Mouse (Mus musculus) limb, embryonic 14.5 days (tissue): ENCODE data around the gene Npr3. TPM values are rescaled to one million over a fixed set of nuclear protein-coding genes. Genes with fewer than 3 reads are reported as not detected.

Source experiments
- ATAC-seq: fragments of 200-750 bp; cut with Nextera tagmentation; 2 replicates; pipeline ENCODE4 v1.8.0; 2017; ENCODE audit warnings: low read depth, moderate number of reproducible peaks, moderate TSS enrichment; ENCODE audit not compliant: low FRiP score
- DNase-seq: peaks from one replicate; pipeline ENCODE4 v3.0.0-alpha.2; 2015; ENCODE audit warnings: low spot score
- H3K27ac ChIP-seq: fragments of 300-500 bp; sonication (generic); replicated peaks from 2 replicates; pipeline ENCODE4 v1.5.1; 2014; ENCODE audit warnings: low read depth, mild to moderate bottlenecking, low read length, moderate library complexity, mixed read lengths
- H3K27me3 ChIP-seq: fragments of 300-500 bp; sonication (generic); 2 replicates; pipeline ENCODE4 v1.6.1; 2014; ENCODE audit warnings: low read length, mixed read lengths; ENCODE audit not compliant: control insufficient read depth, insufficient read depth
- H3K36me3 ChIP-seq: fragments of 300-500 bp; sonication (generic); 2 replicates; pipeline ENCODE4 v1.6.1; 2014; ENCODE audit warnings: mild to moderate bottlenecking, low read length, moderate library complexity, mixed read lengths; ENCODE audit not compliant: control insufficient read depth, insufficient read depth
- H3K4me1 ChIP-seq: fragments of 300-500 bp; sonication (generic); 2 replicates; pipeline ENCODE4 v1.6.1; 2014; ENCODE audit warnings: antibody characterized with exemption, low read length, mixed read lengths; ENCODE audit not compliant: control insufficient read depth, insufficient read depth
- H3K4me2 ChIP-seq: fragments of 300-500 bp; sonication (generic); replicated peaks from 2 replicates; pipeline ENCODE4 v1.6.1; 2014; ENCODE audit warnings: low read depth, mild to moderate bottlenecking, low read length, moderate library complexity; ENCODE audit not compliant: severe bottlenecking
- H3K4me3 ChIP-seq: fragments of 300-500 bp; sonication (generic); replicated peaks from 2 replicates; pipeline ENCODE4 v1.5.1; 2014; ENCODE audit warnings: low read length
- H3K9ac ChIP-seq: fragments of 300-500 bp; sonication (generic); 2 replicates; pipeline ENCODE4 v1.6.1; 2014; ENCODE audit warnings: mild to moderate bottlenecking, low read depth, low read length, moderate library complexity; ENCODE audit not compliant: severe bottlenecking
- H3K9me3 ChIP-seq: fragments of 300-500 bp; sonication (generic); 2 replicates; pipeline ENCODE4 v1.6.1; 2016; ENCODE audit warnings: low read length; ENCODE audit not compliant: control insufficient read depth
- POLR2A ChIP-seq: fragments of 200-500 bp; IDR thresholded peaks from 2 replicates; pipeline ENCODE4 v1.8.0; 2012; ENCODE audit warnings: inconsistent platforms, mild to moderate bottlenecking, moderate library complexity, borderline replicate concordance; ENCODE audit not compliant: insufficient read depth, insufficient read length; ENCODE audit errors: extremely low read depth
- WGBS: fragments of 180-500 bp; shearing (Covaris S2); extraction: QIAGEN DNeasy Blood & Tissue Kit; methylation state at CpG from one replicate; pipeline ENCODE4 v1.1.7; 2014; 5-methylcytosine and 5-hydroxymethylcytosine counted together
- polyA plus RNA-seq, 2 experiments: library from polyadenylated mRNA; depleted of rRNA in 1 of 2; stranded (reverse) in 1 of 2; unstranded in 1 of 2; fragments of >200 nt; fragmentation: Nextera tagmentation in 1 of 2; extraction: Ambion mirVana in 1 of 2; gene quantifications; 2 replicates each; pipeline versions ENCODE4 v1.2.1 to v1.2.3; 2012 to 2014

The Npr3 gene
- polyA plus RNA-seq, 2 experiments, result 6.9 to 10.9 TPM

DNA sequence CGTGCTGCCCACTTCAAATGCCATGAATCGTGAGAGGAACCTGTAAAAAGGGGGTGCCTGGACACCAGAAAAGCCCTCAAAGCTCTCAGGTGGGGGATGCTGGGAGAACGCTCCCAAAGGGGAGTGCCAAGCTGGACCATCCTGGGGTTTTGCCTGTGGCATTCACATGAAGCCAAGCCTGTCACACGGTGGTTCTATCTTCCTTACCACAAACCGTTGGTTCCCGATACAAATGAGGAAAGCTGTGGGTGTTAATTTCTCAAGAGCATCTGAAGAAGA, 43.6 kb downstream of the Npr3 start:
- Histone ChIP-seq H3K27me3 (no peaks in the 10 kb centered on the region), H3K4me2 (no peak overlapping the region), H3K4me1 (no peaks in the 10 kb centered on the region), H3K9ac (no peak overlapping the region), H3K9me3 (no peaks in the 10 kb centered on the region), H3K27ac (no peak overlapping the region), H3K36me3 (no peaks in the 10 kb centered on the region), H3K4me3 (no peak overlapping the region)
- WGBS, result 88% methylated on average over 6 of the region's 6 CpGs
- no peak for ATAC-seq
- no peak for TF ChIP-seq POLR2A
- DNase-seq, result no peak

DNA sequence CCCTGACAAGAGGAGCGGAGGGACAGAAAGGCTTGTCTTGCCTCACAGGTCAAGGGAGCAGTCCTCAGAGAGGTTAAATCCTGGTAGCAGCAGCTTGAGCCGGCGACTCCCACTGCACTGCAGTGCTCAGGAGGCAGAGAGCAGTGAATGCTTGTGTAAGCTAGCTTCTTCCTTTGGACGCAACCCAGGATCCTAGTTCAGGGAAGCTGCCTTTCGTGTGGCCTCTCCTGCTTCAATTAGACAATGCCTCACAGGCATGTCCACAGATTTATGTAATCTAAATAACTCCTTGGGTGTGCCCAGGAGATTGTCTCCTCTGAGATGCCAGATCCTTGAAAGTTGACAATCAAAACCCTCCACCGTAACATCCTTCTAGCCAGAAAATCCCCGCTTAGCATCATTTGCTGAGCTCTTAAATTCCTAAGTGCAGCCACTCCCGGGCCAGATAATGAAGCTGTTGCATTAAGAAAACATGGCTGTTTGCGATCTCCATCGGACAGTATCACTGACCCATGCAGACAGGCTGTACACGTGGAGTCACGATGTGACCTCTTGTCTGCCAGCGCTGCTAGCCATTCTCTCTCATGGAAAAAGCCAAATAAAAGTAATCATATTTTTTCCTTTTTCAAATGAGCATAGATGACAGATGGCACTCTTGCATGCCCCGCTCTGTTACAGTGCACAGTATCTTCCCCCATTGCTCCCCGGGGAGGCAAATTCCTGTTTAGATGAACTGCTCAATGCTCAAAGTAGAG, 44.1 kb downstream of the Npr3 start:
- Histone ChIP-seq H3K36me3 (no peaks in the 10 kb centered on the region), H3K4me3 (no peak overlapping the region), H3K27ac (no peak overlapping the region), H3K4me2 (no peak overlapping the region), H3K9ac (no peak overlapping the region), H3K4me1 (no peaks in the 10 kb centered on the region), H3K9me3 (no peaks in the 10 kb centered on the region), H3K27me3 (no peaks in the 10 kb centered on the region)
- 79% methylated on average over 15 of the region's 15 CpGs for WGBS
- ATAC-seq (no peak), DNase-seq (no peak)
- no peak for TF ChIP-seq POLR2A

GRCm38 (mm10) chr15:11862253-11862652, 44.8 kb downstream of the Npr3 start:
- WGBS, result 83% methylated on average over 7 of the region's 7 CpGs

DNA sequence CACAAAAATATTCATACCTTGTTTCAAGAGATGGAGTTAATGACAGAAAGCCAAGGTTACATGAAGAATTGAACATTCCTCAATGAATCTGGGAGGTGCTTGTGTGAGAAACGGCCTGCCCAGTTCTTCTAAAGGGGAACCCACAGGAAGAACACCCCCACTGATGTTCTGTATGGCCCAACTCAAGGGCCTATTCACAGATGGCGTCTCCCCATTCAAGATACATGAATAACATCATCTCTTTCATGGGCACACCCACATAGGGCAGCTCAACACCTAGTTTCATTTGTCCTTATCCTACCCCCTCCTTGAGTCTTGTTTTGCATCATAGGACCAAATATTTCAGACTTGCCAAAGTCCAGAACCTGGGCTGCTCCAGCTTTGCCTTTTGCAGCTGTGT, 46.8 kb downstream of the Npr3 start:
- no peak overlapping the region for H3K9ac ChIP-seq
- no peak for TF ChIP-seq POLR2A
- DNase-seq (no peak), ATAC-seq (no peak)
- no peak overlapping the region for H3K27ac ChIP-seq
- H3K27me3 ChIP-seq, result no peaks in the 10 kb centered on the region
- no peaks in the 10 kb centered on the region for H3K36me3 ChIP-seq
- H3K4me1 ChIP-seq, result no peaks in the 10 kb centered on the region
- 75% methylated on average over 2 of the region's 2 CpGs for WGBS
- no peaks in the 10 kb centered on the region for H3K9me3 ChIP-seq
- no peak overlapping the region for H3K4me3 ChIP-seq
- H3K4me2 ChIP-seq, result no peak overlapping the region

More at GRCm38 (mm10) chr15:11862253-11862652, 44.8 kb downstream of the Npr3 start:
- no peak for TF ChIP-seq POLR2A
- DNase-seq (no peak), ATAC-seq (no peak)
- H3K9ac ChIP-seq, result no peak overlapping the region
- H3K27ac ChIP-seq, result no peak overlapping the region
- H3K36me3 ChIP-seq, result no peaks in the 10 kb centered on the region
- H3K4me3 ChIP-seq, result no peak overlapping the region
- H3K9me3 ChIP-seq, result no peaks in the 10 kb centered on the region
- H3K4me1 ChIP-seq, result no peaks in the 10 kb centered on the region
- H3K4me2 ChIP-seq, result no peak overlapping the region
- H3K27me3 ChIP-seq, result no peaks in the 10 kb centered on the region

DNA sequence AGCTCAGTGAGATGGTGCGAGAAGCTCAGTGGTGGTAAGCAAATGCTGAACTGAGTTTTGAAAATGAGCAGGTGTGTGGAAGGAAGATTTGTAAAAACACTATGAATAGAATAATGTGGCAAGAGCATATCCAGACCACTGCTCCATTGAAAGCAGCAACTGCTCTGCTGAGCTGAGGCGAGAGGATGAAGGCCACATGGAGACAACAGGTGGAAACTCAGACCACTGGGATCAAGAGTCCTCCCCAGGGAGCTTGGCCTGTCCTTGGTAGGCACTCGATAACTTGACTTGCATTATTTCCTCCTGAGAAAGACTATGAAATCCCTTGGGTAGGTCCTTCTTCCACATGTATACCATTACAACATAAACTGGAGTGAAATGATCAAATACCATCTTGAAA, 47.3 kb downstream of the Npr3 start:
- TF ChIP-seq POLR2A, result no peak
- Histone ChIP-seq H3K9me3 (no peaks in the 10 kb centered on the region), H3K9ac (no peak overlapping the region), H3K4me3 (no peak overlapping the region), H3K27me3 (no peaks in the 10 kb centered on the region), H3K4me2 (no peak overlapping the region), H3K27ac (no peak overlapping the region), H3K36me3 (peaks cover 3% of the 10 kb centered on the region; the same call in 1 of the 2 replicates), H3K4me1 (no peaks in the 10 kb centered on the region)
- ATAC-seq (no peak), DNase-seq (no peak)
- 89% methylated on average over 3 of the region's 3 CpGs for WGBS
